Mouse (Mus musculus) liver (tissue): ENCODE measurements around the gene Chchd3.

ENCODE experiments used
- DNase-seq: peaks from one replicate; pipeline ENCODE4 v3.0.0-alpha.2; 2020; ENCODE audit warnings: mixed read lengths

The Chchd3 gene

DNA sequence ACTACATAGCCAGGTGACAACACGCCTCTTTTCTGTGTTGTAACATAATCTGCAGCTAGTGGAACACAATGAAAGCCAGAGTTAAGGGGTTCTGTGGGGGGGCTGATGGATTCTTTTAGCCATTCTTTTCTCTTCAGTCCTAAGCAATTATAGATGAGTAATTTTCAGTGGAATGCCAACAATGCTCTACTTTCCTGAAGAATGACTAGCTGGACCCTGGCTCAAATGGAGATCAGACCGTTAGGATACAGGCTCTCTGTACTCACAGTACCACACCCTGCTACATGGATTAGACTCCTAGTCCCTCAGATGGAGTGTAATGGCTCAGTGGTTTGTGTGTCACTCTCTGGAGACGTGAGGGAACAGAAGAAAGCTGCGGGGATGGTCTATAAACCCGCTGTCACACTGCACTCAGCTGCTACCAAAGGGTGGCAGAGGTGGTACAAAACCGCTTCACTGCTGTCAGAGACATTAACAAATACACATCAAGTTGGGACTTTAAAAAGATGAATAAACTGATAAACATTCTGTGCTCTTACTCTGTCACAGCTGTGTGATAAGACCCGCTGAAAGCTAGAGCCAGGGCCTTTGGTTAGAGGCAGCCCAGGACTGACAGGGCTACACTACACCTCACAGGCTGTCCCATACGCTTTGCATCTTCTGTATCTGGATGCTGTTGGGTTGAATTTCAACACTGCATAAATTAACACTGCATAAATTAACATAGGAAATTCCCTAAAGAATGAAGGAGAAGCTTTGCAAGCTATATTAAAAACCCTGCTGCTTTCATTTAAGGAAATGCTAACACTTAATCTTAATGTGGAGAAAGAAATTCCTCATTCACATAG, 264.2 kb downstream of the Chchd3 start:
- no peak for DNase-seq

- DNase-seq, result no peak
These were observed 266.5 kb downstream of the Chchd3 start for GRCm38 (mm10) chr6:32793575-32793974.

GRCm38 (mm10) chr6:32793163-32793562, 266.9 kb downstream of the Chchd3 start:
- no peak for DNase-seq

GRCm38 (mm10) chr6:32790487-32790886, 269.6 kb downstream of the Chchd3 start:
- DNase-seq, result no peak

GRCm38 (mm10) chr6:32787399-32787798, 272.7 kb downstream of the Chchd3 start:
- no peak for DNase-seq

- DNase-seq, result no peak
These were observed 273.9 kb downstream of the Chchd3 start for GRCm38 (mm10) chr6:32786196-32786595.

DNA sequence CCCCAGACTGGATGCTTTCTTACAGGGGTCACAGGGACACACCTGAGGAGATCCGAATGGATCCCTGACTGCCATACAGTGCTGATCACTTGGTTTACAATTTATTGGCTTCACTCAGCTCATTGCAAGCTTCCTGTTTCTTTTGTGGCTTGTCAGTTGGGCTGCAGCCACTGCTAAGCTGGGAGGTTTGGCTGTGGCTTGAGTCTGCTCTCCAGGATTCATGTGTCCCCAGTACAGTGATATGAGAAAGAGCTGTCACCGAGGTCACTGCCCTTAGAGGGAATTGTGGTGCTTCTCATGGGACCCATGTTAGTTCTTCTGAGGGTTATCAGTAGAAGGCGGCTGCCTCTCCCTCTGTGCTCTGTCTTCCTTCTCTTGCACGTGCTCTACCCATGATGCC, 277.0 kb downstream of the Chchd3 start:
- DNase-seq, result no peak

GRCm38 (mm10) chr6:32780602-32781001, 279.5 kb downstream of the Chchd3 start:
- no peak for DNase-seq

GRCm38 (mm10) chr6:32776384-32776783, 283.7 kb downstream of the Chchd3 start:
- no peak for DNase-seq

- no peak for DNase-seq
These were observed 305.5 kb downstream of the Chchd3 start for GRCm38 (mm10) chr6:32754524-32754923.

GRCm38 (mm10) chr6:32749821-32750220, 310.2 kb downstream of the Chchd3 start:
- DNase-seq, result no peak

DNA sequence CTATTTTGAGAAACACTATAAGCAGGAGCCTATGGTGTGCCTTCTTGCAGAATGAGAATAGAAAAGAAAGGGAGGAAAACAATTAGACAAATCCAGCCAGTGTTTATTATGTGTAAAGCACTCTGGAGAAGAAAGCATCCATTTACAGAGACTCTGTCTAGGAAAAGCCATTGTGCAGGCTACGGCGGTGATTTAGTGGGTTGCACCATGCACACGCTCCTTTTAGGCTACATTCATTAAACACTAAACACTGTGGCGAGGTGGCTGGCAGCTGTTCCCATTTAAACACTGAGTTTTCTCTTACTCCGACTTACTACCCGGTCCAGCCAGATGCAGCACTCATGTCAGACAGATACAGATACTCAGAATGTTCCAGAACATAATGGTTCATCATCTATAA, 311.3 kb downstream of the Chchd3 start:
- no peak for DNase-seq

GRCm38 (mm10) chr6:32747333-32747732, 312.7 kb downstream of the Chchd3 start:
- no peak for DNase-seq
